Mouse (Mus musculus): ENCODE measurements at regions not wholly inside any gene's neighbourhood (a gene's known extent, or its start where the extent isn't known, plus 50 kb on each side); places are given as distances from the start of the nearest gene placed in this dataset.

DNA sequence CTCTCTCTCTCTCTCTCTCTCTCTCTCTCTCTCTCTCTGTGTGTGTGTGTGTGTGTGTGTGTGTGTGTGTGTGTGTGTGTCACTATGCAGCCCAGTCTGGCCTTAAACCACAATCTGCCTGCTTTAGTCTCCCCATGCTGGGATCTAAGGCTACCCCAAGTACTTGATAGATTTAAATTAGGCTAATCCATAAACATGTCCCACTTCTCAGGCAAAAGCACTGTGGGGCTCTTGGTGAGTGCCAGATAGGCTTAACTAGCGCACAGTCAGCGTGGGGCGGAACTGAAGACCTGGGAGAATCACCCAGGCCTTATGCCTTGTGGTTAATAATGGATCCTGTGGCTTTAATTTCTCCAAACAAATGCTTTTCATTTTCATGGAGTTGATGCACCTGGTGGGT, 180.6 kb downstream of the Gm26897 start:
- no peaks in the 10 kb centered on the region for H3K27me3 ChIP-seq (replicated peaks; ENCODE audit: control insufficient read depth, insufficient read depth, low read length)
- no peak overlapping the region for H3K4me2 ChIP-seq (ENCODE audit: low read depth, low read length)
- DNase-seq (ENCODE audit: low spot score) = no peak
- ATAC-seq (ENCODE audit: low read depth) = no peak
- H3K9me3 ChIP-seq (ENCODE audit: control insufficient read depth, low read length) = 0 out of 2 replicates have a peak, but pooled peaks cover 7% of the 10 kb centered on the region
- no peak overlapping the region for H3K4me3 ChIP-seq (ENCODE audit: low read depth, low read length)
- WGBS = 54% methylated on average over 3 of the region's 3 CpGs
- H3K36me3 ChIP-seq (ENCODE audit: control insufficient read depth, insufficient read depth, low read length) = no peaks in the 10 kb centered on the region
- H3K4me1 ChIP-seq (ENCODE audit: control insufficient read depth, insufficient read depth, low read length) = no peaks in the 10 kb centered on the region
- no peak overlapping the region for H3K27ac ChIP-seq (replicated peaks; ENCODE audit: low read depth, low read length)
- no peak overlapping the region for H3K9ac ChIP-seq (ENCODE audit: low read depth, low read length)

GRCm38 (mm10) chr5:111917643-111918252, 184.0 kb downstream of the Gm26897 start:
- no peak overlapping the region for H3K27ac ChIP-seq (replicated peaks; ENCODE audit: low read depth, low read length)
- no peak overlapping the region for H3K9ac ChIP-seq (ENCODE audit: low read depth, low read length)
- 0 out of 2 replicates have a peak, but pooled peaks cover 7% of the 10 kb centered on the region for H3K9me3 ChIP-seq (ENCODE audit: control insufficient read depth, low read length)
- WGBS = 18% methylated on average over 8 of the region's 8 CpGs
- no peak overlapping the region for H3K4me2 ChIP-seq (ENCODE audit: low read depth, low read length)
- ATAC-seq (ENCODE audit: low read depth) (no peak), DNase-seq (ENCODE audit: low spot score) (no peak)
- 0 out of 2 replicates have a peak, but pooled peaks cover 3% of the 10 kb centered on the region for H3K4me1 ChIP-seq (ENCODE audit: control insufficient read depth, insufficient read depth, low read length)
- no peak overlapping the region for H3K4me3 ChIP-seq (ENCODE audit: low read depth, low read length)
- no peaks in the 10 kb centered on the region for H3K27me3 ChIP-seq (replicated peaks; ENCODE audit: control insufficient read depth, insufficient read depth, low read length)
- H3K36me3 ChIP-seq (ENCODE audit: control insufficient read depth, insufficient read depth, low read length) = no peaks in the 10 kb centered on the region

GRCm38 (mm10) chr5:111918888-111919287, 185.2 kb downstream of the Gm26897 start:
- Histone ChIP-seq H3K27me3 (replicated peaks; ENCODE audit: control insufficient read depth, insufficient read depth, low read length) (no peaks in the 10 kb centered on the region), H3K4me1 (ENCODE audit: control insufficient read depth, insufficient read depth, low read length) (0 out of 2 replicates have a peak, but pooled peaks cover 11% of the 10 kb centered on the region), H3K4me2 (ENCODE audit: low read depth, low read length) (no peak overlapping the region), H3K36me3 (ENCODE audit: control insufficient read depth, insufficient read depth, low read length) (no peaks in the 10 kb centered on the region), H3K9me3 (ENCODE audit: control insufficient read depth, low read length) (0 out of 2 replicates have a peak, but pooled peaks cover under 1% of the 10 kb centered on the region), H3K9ac (ENCODE audit: low read depth, low read length) (no peak overlapping the region), H3K27ac (replicated peaks; ENCODE audit: low read depth, low read length) (no peak overlapping the region), H3K4me3 (ENCODE audit: low read depth, low read length) (no peak overlapping the region)
- no peak for DNase-seq (ENCODE audit: low spot score)
- WGBS = 62% methylated on average over 14 of the region's 14 CpGs
- ATAC-seq (ENCODE audit: low read depth) = no peak

DNA sequence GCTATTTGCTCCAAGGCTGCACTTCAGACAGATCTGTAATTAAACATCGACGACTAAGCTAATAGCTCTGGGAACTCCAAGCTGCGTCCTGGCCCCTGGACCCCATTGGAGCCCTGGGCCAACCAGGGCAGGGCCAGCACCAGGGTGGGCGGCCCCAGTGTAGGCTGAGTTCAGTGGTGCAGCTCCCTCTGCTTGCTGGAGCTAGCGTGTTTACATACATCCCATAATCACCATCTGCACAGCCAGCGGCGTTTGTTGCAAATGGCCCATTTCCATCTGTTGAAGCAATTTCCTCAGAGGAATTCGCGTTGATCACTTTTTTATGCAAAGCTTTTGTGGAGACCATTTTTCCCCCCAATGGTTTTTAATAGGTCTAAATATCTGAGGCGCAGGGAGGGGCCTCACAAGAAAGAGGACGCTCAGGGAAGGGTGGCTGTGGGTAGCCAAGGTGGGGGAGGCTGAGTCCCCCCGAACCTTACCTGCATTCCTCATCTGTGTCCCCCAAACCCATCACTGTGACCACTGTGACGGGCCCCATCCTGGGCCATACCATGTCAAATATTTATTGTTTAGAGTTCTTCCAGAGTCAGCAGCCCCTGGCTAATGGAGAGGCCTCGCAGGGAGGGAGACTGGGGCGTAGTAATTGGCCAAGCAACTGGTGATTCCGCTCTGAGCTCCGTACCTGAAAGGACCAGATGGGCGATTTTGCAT, 189.4 kb downstream of the Gm26897 start:
- no peaks in the 10 kb centered on the region for H3K9me3 ChIP-seq (ENCODE audit: control insufficient read depth, low read length)
- no peak overlapping the region for H3K27ac ChIP-seq (replicated peaks; ENCODE audit: low read depth, low read length)
- ATAC-seq (ENCODE audit: low read depth) (0 out of 2 replicates have a peak, but pooled peaks have one; percentile 67), DNase-seq (ENCODE audit: low spot score) (peak; percentile 70)
- H3K4me3 ChIP-seq (ENCODE audit: low read depth, low read length) = no peak overlapping the region
- H3K4me2 ChIP-seq (ENCODE audit: low read depth, low read length) = no peak overlapping the region
- 0 out of 2 replicates have a peak, but pooled peaks cover 11% of the 10 kb centered on the region for H3K4me1 ChIP-seq (ENCODE audit: control insufficient read depth, insufficient read depth, low read length)
- H3K36me3 ChIP-seq (ENCODE audit: control insufficient read depth, insufficient read depth, low read length) = no peaks in the 10 kb centered on the region
- 34% methylated on average over 18 of the region's 18 CpGs for WGBS
- H3K27me3 ChIP-seq (replicated peaks; ENCODE audit: control insufficient read depth, insufficient read depth, low read length) = no peaks in the 10 kb centered on the region
- H3K9ac ChIP-seq (ENCODE audit: low read depth, low read length) = no peak overlapping the region

DNA sequence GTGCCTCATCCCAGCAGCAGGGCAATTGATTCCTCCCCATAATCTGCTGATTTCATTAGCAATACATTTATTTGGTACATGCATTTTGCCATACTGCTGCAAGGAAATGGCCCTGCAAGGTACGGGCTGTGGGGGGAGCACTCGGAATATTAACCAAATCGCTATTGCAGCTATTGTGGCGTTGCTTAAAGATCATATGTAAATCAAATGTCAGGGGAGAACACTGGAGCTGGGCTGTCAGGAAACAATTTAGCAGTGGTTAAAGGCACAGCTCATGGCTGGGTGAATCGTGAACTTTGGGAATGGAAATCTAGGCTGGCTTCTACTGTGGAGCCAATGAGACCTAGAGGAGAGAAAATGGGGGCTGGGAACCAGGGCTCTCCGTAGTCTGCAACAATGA, 192.0 kb downstream of the Gm26897 start:
- no peak overlapping the region for H3K4me2 ChIP-seq (ENCODE audit: low read depth, low read length)
- no peak overlapping the region for H3K4me3 ChIP-seq (ENCODE audit: low read depth, low read length)
- H3K9me3 ChIP-seq (ENCODE audit: control insufficient read depth, low read length) = no peaks in the 10 kb centered on the region
- no peak for DNase-seq (ENCODE audit: low spot score)
- no peak for ATAC-seq (ENCODE audit: low read depth)
- H3K4me1 ChIP-seq (ENCODE audit: control insufficient read depth, insufficient read depth, low read length) = peaks cover 20% of the 10 kb centered on the region; the same call in 1 of the 2 replicates
- H3K36me3 ChIP-seq (ENCODE audit: control insufficient read depth, insufficient read depth, low read length) = no peaks in the 10 kb centered on the region
- no peak overlapping the region for H3K9ac ChIP-seq (ENCODE audit: low read depth, low read length)
- 46% methylated on average over 6 of the region's 6 CpGs for WGBS
- no peaks in the 10 kb centered on the region for H3K27me3 ChIP-seq (replicated peaks; ENCODE audit: control insufficient read depth, insufficient read depth, low read length)
- no peak overlapping the region for H3K27ac ChIP-seq (replicated peaks; ENCODE audit: low read depth, low read length)

DNA sequence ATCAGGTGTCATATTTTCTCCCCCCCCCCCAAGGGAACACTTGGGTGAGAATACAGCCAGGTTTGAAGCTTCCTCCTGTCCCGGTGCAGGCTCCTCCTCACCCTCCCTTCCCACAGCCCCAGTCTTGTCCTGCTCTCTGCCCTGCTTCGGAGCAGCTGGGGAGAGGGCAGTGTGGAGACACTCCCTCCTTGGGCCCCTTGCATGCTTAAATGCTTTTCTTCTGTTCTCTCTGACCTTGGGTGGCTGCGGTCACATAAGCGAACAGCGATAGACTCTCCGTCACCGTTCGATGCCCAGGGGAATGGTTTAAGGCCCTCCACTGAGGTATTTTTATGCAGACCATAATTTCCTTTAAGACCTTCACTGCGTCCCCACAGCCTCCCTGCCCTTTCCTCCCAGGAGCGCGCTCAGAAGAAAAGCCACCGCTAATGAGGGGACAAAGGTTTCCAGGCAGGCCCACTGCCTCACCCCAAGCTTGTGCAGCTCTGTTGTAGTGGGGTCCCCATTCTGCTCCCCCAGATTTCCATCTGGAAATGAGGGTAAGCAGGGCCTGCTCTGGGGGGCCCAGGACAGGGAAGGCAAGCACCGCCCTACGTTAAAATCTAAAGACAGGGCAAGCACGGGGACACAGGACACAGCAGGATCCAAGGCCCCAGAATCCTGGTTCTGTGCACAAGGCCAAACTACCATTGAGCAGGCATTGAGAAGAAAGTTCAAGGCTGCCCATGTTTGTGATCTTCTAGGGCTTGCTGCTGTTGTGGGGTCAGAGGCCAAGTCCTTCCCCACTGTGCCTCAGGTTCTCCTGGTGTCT, 195.7 kb downstream of the Gm26897 start:
- DNase-seq (ENCODE audit: low spot score) (no peak), ATAC-seq (ENCODE audit: low read depth) (no peak)
- Histone ChIP-seq H3K27me3 (replicated peaks; ENCODE audit: control insufficient read depth, insufficient read depth, low read length) (no peaks in the 10 kb centered on the region), H3K9ac (ENCODE audit: low read depth, low read length) (no peak overlapping the region), H3K4me1 (ENCODE audit: control insufficient read depth, insufficient read depth, low read length) (peaks cover 8% of the 10 kb centered on the region; the same call in 1 of the 2 replicates), H3K4me2 (ENCODE audit: low read depth, low read length) (no peak overlapping the region), H3K9me3 (ENCODE audit: control insufficient read depth, low read length) (no peaks in the 10 kb centered on the region), H3K36me3 (ENCODE audit: control insufficient read depth, insufficient read depth, low read length) (no peaks in the 10 kb centered on the region), H3K4me3 (ENCODE audit: low read depth, low read length) (no peak overlapping the region), H3K27ac (replicated peaks; ENCODE audit: low read depth, low read length) (no peak overlapping the region)
- 40% methylated on average over 15 of the region's 15 CpGs for WGBS

- Histone ChIP-seq H3K4me3 (ENCODE audit: low read depth, low read length) (no peak overlapping the region), H3K9me3 (ENCODE audit: control insufficient read depth, low read length) (no peaks in the 10 kb centered on the region), H3K4me1 (ENCODE audit: control insufficient read depth, insufficient read depth, low read length) (peaks cover 8% of the 10 kb centered on the region; the same call in 1 of the 2 replicates), H3K36me3 (ENCODE audit: control insufficient read depth, insufficient read depth, low read length) (no peaks in the 10 kb centered on the region), H3K27ac (replicated peaks; ENCODE audit: low read depth, low read length) (no peak overlapping the region), H3K4me2 (ENCODE audit: low read depth, low read length) (no peak overlapping the region), H3K27me3 (replicated peaks; ENCODE audit: control insufficient read depth, insufficient read depth, low read length) (no peaks in the 10 kb centered on the region), H3K9ac (ENCODE audit: low read depth, low read length) (no peak overlapping the region)
- ATAC-seq (ENCODE audit: low read depth) (no peak), DNase-seq (ENCODE audit: low spot score) (no peak)
- 58% methylated on average over 3 of the region's 3 CpGs for WGBS
These were observed 196.2 kb downstream of the Gm26897 start for GRCm38 (mm10) chr5:111929991-111930339.

- H3K4me2 ChIP-seq (ENCODE audit: low read depth, low read length) = no peak overlapping the region
- DNase-seq (ENCODE audit: low spot score) (no peak), ATAC-seq (ENCODE audit: low read depth) (no peak)
- H3K4me1 ChIP-seq (ENCODE audit: control insufficient read depth, insufficient read depth, low read length) = peaks cover 8% of the 10 kb centered on the region; the same call in 1 of the 2 replicates
- H3K36me3 ChIP-seq (ENCODE audit: control insufficient read depth, insufficient read depth, low read length) = no peaks in the 10 kb centered on the region
- 64% methylated on average over 3 of the region's 3 CpGs for WGBS
- no peak overlapping the region for H3K27ac ChIP-seq (replicated peaks; ENCODE audit: low read depth, low read length)
- no peaks in the 10 kb centered on the region for H3K9me3 ChIP-seq (ENCODE audit: control insufficient read depth, low read length)
- no peak overlapping the region for H3K4me3 ChIP-seq (ENCODE audit: low read depth, low read length)
- no peaks in the 10 kb centered on the region for H3K27me3 ChIP-seq (replicated peaks; ENCODE audit: control insufficient read depth, insufficient read depth, low read length)
- H3K9ac ChIP-seq (ENCODE audit: low read depth, low read length) = no peak overlapping the region
These were observed 198.0 kb downstream of the Gm26897 start for GRCm38 (mm10) chr5:111931733-111932132.
